Mouse (Mus musculus) heart, postnatal 0 days (tissue): ENCODE measurements around the gene Efhd1.

Source experiments
- CTCF ChIP-seq: IDR thresholded peaks from 2 replicates; pipeline ENCODE4 v1.5.1; 2016; ENCODE audit warnings: antibody characterized with exemption, control low read depth, low read depth
- EP300 ChIP-seq: IDR thresholded peaks from 2 replicates; pipeline ENCODE4 v1.6.1; 2016; ENCODE audit warnings: antibody characterized with exemption, low read depth

GRCm38 (mm10) chr1:87263796-87264133, 398 bp upstream of the Efhd1 start:
- TF ChIP-seq CTCF (no peak), EP300 (no peak)
